Mouse (Mus musculus) megakaryocyte-erythroid progenitor cell, adult 5-6 weeks (primary cell): ENCODE data around the gene Zfp454. TPM values are rescaled to one million over a fixed set of nuclear protein-coding genes. Genes with fewer than 3 reads are reported as not detected.

ENCODE experiments used
- ATAC-seq: replicated peaks from 2 replicates; pipeline ENCODE4 v1.8.0; 2016; ENCODE audit warnings: mild to moderate bottlenecking, inconsistent platforms; ENCODE audit not compliant: severe bottlenecking, poor library complexity, low FRiP score, low TSS enrichment
- total RNA-seq, 2 experiments: library from RNA; stranded (forward) in 1 of 2; stranded (reverse) in 1 of 2; fragments of 200-1000, 215-1000 nt in 1 of 2; fragments of >200 nt in 1 of 2; fragmentation: Nextera tagmentation in 1 of 2; gene quantifications; 2 replicates each; pipeline ENCODE4 v1.2.3; 2014 to 2017

The Zfp454 gene
- total RNA-seq, 2 experiments from 2014 or later = not detected

DNA sequence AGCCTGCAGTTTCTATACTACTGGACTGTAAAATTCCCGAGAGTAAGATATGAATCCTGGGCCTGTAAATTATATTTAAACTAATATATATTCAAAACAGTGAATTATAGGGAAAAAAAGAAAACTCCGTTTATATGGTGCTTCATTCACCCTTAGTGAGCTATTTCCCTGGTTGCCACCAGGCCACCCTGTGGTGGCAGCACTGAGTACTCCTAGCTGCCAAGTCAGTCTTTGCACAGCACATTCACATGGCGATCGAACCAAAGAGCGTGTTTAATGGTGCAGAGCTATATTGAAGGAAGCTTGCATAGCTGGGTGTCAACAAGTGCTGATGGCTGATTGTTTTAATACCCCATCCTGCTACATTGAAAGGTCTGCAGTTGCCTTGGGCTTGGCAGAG lies 40.4 kb downstream of the Zfp454 start:
- no peak for ATAC-seq

DNA sequence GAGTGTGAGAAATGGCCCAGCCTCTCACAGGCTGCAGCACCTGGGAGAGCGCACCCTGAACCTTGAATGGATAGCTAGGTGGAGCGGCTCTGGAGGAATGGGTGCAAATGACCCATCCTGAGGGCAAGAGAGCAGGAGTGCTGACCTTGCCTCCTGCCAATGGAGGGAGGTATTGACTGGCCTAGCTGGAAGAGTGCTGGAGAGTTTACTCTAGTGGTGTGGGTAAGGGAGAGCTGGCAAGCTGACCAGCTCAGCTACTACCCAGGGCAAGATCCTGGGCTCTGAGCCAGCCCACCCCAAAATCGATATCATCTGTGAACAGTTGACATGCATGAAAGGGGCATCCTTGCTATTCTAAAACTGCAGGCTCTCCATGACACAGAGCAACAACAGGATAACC lies 41.5 kb downstream of the Zfp454 start:
- ATAC-seq = no peak

DNA sequence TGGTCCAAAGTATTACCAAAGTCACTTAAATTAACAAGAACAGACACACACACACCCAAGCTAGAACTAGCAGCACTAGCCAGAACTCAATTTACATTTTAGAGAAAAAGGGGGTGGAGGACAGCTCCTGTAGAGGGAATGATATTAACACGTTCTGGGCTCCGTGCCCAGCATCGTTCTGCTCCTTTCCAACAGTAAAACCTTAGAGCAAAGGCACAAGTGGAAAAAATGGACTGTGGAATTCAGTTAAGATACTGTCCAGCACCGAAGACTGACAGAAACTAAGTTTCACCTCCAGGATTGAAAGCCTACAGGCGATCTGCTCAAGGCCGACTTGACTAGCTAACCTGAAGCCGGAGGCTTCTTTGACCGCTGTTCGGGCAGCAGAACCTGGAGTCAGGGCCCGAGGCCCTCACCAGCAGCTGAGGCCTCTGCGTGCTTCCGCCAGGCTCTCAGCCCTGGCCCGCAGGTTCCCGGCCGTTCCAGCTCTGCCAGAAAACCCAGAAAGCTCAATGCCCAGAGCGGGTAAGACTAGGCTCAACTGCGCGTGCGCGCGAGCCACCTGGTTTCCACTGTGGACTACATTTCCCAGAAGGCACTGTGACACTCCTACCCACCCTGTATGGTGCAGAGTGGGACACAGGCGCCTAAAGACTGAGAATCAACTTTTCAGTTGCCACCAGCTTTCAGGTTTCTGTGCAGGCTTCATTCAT lies 46.3 kb downstream of the Zfp454 start, which contains the start of gene Zfp879:
TSS of gene Zfp879 (minus strand) at position 530 of the 713 bp plus-strand sequence.
- peak; percentile 97 for ATAC-seq

DNA sequence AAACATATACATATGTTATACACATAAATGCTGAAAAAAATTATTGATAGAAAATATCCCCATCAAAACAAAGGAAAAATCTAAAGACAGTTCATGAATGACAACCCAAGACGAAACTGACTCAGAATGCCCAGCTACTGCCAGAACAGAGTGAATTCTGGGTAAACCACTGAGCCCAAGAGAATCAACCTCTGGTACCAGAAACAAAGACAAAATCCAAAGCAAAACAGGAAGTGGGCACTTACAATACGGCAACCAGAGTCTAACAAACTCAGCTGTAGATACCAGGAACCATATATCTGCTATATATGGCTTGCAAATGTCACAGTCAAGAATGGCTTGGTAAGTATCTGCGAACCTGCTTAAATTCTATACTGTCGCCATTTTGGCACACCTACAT lies 51.7 kb downstream of the Zfp454 start:
- ATAC-seq = no peak

DNA sequence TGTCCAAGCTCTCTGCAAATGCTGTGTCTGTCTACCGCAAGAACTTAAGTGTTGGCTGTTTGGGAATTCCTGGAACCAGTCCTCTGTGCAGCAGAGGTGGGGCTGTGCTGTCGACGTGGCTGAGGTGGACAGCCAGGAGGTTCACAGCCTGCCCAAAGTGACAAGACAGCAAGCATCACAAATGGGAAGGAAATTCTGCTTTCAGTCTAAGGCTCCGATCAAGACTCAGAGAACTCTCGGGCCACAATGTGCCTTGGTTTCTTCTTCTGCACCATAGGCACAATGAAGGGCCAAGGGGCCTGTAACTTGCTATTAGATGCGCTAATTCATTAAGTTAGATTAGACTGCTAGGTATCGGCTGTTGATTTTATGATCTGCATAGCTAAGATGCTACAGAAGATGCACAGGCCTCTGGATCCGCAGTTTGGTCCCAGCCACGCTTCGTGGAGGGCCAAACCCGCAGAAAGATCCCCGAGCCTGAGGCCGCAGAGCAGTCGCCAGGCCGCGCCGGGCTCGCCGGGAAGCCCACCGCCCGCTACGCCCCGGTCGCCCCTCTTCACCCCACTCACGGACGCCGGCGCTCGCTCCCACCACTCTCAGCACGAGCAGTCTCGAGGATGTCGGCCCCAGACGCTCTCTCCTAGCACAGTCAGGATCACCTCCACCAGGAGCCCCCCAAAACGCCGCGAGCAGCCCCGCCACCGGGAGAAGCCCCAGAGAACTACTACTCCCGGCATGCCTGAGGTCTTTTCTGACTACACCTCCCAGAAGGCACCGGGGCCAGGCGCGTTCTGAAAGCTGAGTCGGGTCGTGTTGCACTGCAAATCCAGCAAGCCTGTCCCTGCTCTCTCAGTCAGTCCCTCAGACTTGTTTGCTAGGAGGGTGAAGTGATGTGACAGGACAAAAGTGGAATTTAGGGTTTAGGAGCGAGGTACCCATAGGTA lies 60.2 kb downstream of the Zfp454 start, which contains the start of gene Zfp354c:
TSS of gene Zfp354c (minus strand) at position 715 of the 944 bp plus-strand sequence.
- peak; percentile 100 for ATAC-seq

DNA sequence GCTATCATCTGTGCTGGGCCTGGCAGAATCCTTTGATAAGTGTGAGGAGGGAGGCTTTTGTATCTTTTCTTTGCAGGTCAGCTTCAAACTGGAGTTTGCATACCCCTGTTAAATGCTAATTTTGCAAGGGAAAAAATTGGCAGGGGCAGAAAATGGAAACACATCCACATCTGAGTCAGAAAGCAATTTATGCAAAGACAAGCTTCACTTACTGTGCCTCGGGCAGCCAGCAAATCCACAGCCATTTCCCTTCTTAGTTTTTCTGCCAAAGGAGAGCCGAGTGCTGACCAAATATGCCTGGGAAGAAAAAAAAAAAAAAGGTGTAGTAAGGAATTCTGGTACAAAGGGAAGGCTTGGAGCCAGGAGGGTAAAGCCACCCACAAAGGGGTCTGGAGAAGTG lies 61.2 kb downstream of the Zfp454 start:
- no peak for ATAC-seq

Other genes starting within 250 kb of the Zfp454 start
- gene Zfp354c, start 59.9 kb downstream of the Zfp454 start, total RNA-seq (2014; fragmentation: Nextera tagmentation) = 2.2 and 15.8 TPM in 2 replicates
- gene Zfp354c, start 59.9 kb downstream of the Zfp454 start, total RNA-seq (2017) = 0.38 and 2.8 TPM in 2 replicates
- gene Zfp879, start 46.1 kb downstream of the Zfp454 start, total RNA-seq (2014; fragmentation: Nextera tagmentation) = not detected in 2 replicates
- gene Zfp879, start 46.1 kb downstream of the Zfp454 start, total RNA-seq (2017) = 0.08 and 0.14 TPM in 2 replicates
- gene Grm6, start 37.0 kb downstream of the Zfp454 start, total RNA-seq (2014; fragmentation: Nextera tagmentation) = not detected in 2 replicates
- not detected in 2 replicates for gene Grm6, start 37.0 kb downstream of the Zfp454 start, total RNA-seq (2017)
- 4.1 and 9.2 TPM in 2 replicates for gene Zfp2, start 28.5 kb upstream of the Zfp454 start, total RNA-seq (2014; fragmentation: Nextera tagmentation)
- gene Zfp2, start 28.5 kb upstream of the Zfp454 start, total RNA-seq (2017) = 4.9 and 6.0 TPM in 2 replicates
- gene Zfp354b, start 44.0 kb upstream of the Zfp454 start, total RNA-seq (2014; fragmentation: Nextera tagmentation) = not detected in 2 replicates
- gene Zfp354b, start 44.0 kb upstream of the Zfp454 start, total RNA-seq (2017) = not detected in 2 replicates
- gene 4933414I15Rik, start 56.1 kb upstream of the Zfp454 start, total RNA-seq (2014; fragmentation: Nextera tagmentation) = not detected in 2 replicates
- not detected in 2 replicates for gene 4933414I15Rik, start 56.1 kb upstream of the Zfp454 start, total RNA-seq (2017)
- not detected in 2 replicates for gene Prop1, start 66.1 kb upstream of the Zfp454 start, total RNA-seq (2014; fragmentation: Nextera tagmentation)
- gene Prop1, start 66.1 kb upstream of the Zfp454 start, total RNA-seq (2017) = not detected in 2 replicates
- gene Olfr1378, start 78.9 kb upstream of the Zfp454 start, total RNA-seq (2014; fragmentation: Nextera tagmentation) = not detected in 2 replicates
- gene Olfr1378, start 78.9 kb upstream of the Zfp454 start, total RNA-seq (2017) = not detected in 2 replicates
- not detected in 2 replicates for gene Olfr1377, start 94.3 kb upstream of the Zfp454 start, total RNA-seq (2014; fragmentation: Nextera tagmentation)
- not detected in 2 replicates for gene Olfr1377, start 94.3 kb upstream of the Zfp454 start, total RNA-seq (2017)
- not detected in 2 replicates for gene Olfr51, start 115.9 kb upstream of the Zfp454 start, total RNA-seq (2014; fragmentation: Nextera tagmentation)
- gene Olfr51, start 115.9 kb upstream of the Zfp454 start, total RNA-seq (2017) = not detected in 2 replicates
- not detected in 2 replicates for gene Olfr54, start 126.6 kb upstream of the Zfp454 start, total RNA-seq (2014; fragmentation: Nextera tagmentation)
- not detected in 2 replicates for gene Olfr54, start 126.6 kb upstream of the Zfp454 start, total RNA-seq (2017)
- not detected in 2 replicates for gene Olfr1375, start 160.5 kb upstream of the Zfp454 start, total RNA-seq (2014; fragmentation: Nextera tagmentation)
- gene Olfr1375, start 160.5 kb upstream of the Zfp454 start, total RNA-seq (2017) = not detected in 2 replicates
- gene Zfp354a, start 171.6 kb upstream of the Zfp454 start, total RNA-seq (2014; fragmentation: Nextera tagmentation) = not detected in 2 replicates
- not detected in 2 replicates for gene Zfp354a, start 171.6 kb upstream of the Zfp454 start, total RNA-seq (2017)